Mouse (Mus musculus) E14TG2a.4 (cell line): ENCODE results near the gene Tekt3.

ENCODE experiments used
- CTCF ChIP-seq: conservative IDR thresholded peaks from 2 replicates; pipeline ENCODE4 v1.5.1; 2014; ENCODE audit warnings: low read length
- NANOG ChIP-seq: IDR thresholded peaks from 2 replicates; pipeline ENCODE4 v1.6.1; 2014; ENCODE audit warnings: borderline replicate concordance, low read length, mixed read lengths

DNA sequence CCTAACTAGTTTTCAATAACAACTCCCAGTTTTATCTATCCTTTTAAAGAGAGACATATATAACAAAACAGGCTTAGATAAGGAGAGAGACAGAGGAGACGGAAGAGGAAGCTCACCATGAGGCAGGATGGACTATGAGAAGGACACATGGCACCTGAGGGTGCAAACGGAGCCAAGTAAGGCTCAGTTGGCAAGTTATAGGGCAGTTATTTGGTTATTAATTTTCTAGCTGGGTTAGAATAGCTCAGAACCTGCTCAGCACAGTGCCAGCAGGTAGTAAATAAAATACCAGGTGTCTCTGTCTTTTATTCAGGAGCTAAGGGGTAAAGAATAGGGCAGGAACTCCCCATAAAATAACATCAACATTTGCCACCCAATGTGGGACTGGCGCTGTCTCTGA is 36.6 kb downstream of the Tekt3 start:
- TF ChIP-seq CTCF (no peak), NANOG (no peak)
